Mouse (Mus musculus) left cerebral cortex, postnatal 14 days (tissue): ENCODE results near the gene Klhl26. TPM values are rescaled to one million over a fixed set of nuclear protein-coding genes. Genes with fewer than 3 reads are reported as not detected.

ENCODE experiments used
- DNase-seq, 2 experiments: peaks; one replicate each; pipeline ENCODE4 v3.0.0; 2021 to 2022; ENCODE audit warnings: low spot score in 2 of 2, mixed read lengths in 1 of 2
- intact Hi-C: fragments of 180-260 bp; cut with DNase I; formaldehyde crosslinking; loops from one replicate; pipeline ENCODE4 v1.15.1; 2025
- total RNA-seq, 2 experiments: library from RNA; stranded (reverse); gene quantifications; 2 replicates each; pipeline ENCODE4 v1.2.3; 2021

The Klhl26 gene
- total RNA-seq, 2 experiments from 2014 or later, result 37.2 to 37.9 TPM

- intact Hi-C loops, result loop anchor here (2.0 to 5.0 kb wide), 3 partner anchors 57 to 122 kb away; no protein-coding TSS in a partner anchor
- peak; percentile 60 to 67 for DNase-seq
These were observed 27.5 kb upstream of the Klhl26 start for GRCm38 (mm10) chr8:70504291-70504716.

GRCm38 (mm10) chr8:70503062-70503750 is 26.4 kb upstream of the Klhl26 start:
- DNase-seq, result peak; percentile 65 to 67
- intact Hi-C loops, result loop anchor here (5.0 kb wide), 2 partner anchors 56 to 86 kb away; no protein-coding TSS in a partner anchor

- no peak for DNase-seq
- intact Hi-C loops, result loop anchor here (5.0 kb wide), 2 partner anchors 55 to 85 kb away; no protein-coding TSS in a partner anchor
These were observed 25.8 kb upstream of the Klhl26 start for GRCm38 (mm10) chr8:70502540-70502939.

GRCm38 (mm10) chr8:70501820-70502529 is 25.2 kb upstream of the Klhl26 start:
- intact Hi-C loops, result loop anchor here (5.0 kb wide), 2 partner anchors 55 to 85 kb away; no protein-coding TSS in a partner anchor
- no peak for DNase-seq

- intact Hi-C loops, result loop anchor here (5.0 kb wide), 2 partner anchors 53 to 83 kb away; no protein-coding TSS in a partner anchor
- DNase-seq, result no peak
These were observed 23.9 kb upstream of the Klhl26 start for GRCm38 (mm10) chr8:70500386-70501301.

GRCm38 (mm10) chr8:70495771-70496062 is 18.9 kb upstream of the Klhl26 start:
- DNase-seq, result no peak
- intact Hi-C loops, result no loop called here

- DNase-seq, result no peak
- intact Hi-C loops, result no loop called here
These were observed 18.4 kb upstream of the Klhl26 start for GRCm38 (mm10) chr8:70495001-70495770.

- DNase-seq, result no peak
- intact Hi-C loops, result no loop called here
These were observed 17.7 kb upstream of the Klhl26 start for GRCm38 (mm10) chr8:70494416-70494945.

- intact Hi-C loops, result no loop called here
These were observed 17.1 kb upstream of the Klhl26 start for GRCm38 (mm10) chr8:70493692-70494415.

GRCm38 (mm10) chr8:70492664-70493640 is 16.2 kb upstream of the Klhl26 start, which contains the start of gene Crlf1:
TSS of gene Crlf1 (plus strand) at chr8:70493158.
- intact Hi-C loops, result no loop called here
- DNase-seq, result no peak

More at GRCm38 (mm10) chr8:70493692-70494415, 17.1 kb upstream of the Klhl26 start:
- no peak for DNase-seq

GRCm38 (mm10) chr8:70490880-70491495 is 14.2 kb upstream of the Klhl26 start:
- DNase-seq, result no peak
- intact Hi-C loops, result no loop called here

- no peak for DNase-seq
- intact Hi-C loops, result no loop called here
These were observed 13.5 kb upstream of the Klhl26 start for GRCm38 (mm10) chr8:70490061-70490879.

GRCm38 (mm10) chr8:70489576-70489975 is 12.8 kb upstream of the Klhl26 start:
- no peak for DNase-seq
- intact Hi-C loops, result no loop called here

- DNase-seq, result no peak
- intact Hi-C loops, result no loop called here
These were observed 12.2 kb upstream of the Klhl26 start for GRCm38 (mm10) chr8:70488931-70489470.
